8 mouse cellular contexts compared by ENCODE assay signal in genomic region chr6:73367616-73368015, GRCm38 (mm10).
A peak's percentile ranks its signal among the peaks of the same experiment; 100 is the strongest.
DNase-seq lines count a peak whose midpoint lies in the region; ATAC-seq lines count a peak whose summit lies in the region.

No protein-coding gene starts in this region.

- ATAC-seq in hindbrain, embryonic 13.5 days (ENCODE audit: low FRiP score) = peak; percentile 64; the same call in 1 of the 2 replicates
- ATAC-seq in erythroid progenitor cell, adult 5-6 weeks (replicated peaks; ENCODE audit: low FRiP score, poor library complexity, severe bottlenecking) = no peak

- H3K4me3 ChIP-seq in hindbrain, embryonic 13.5 days = no peak overlapping the region

- peak overlapping the region; percentile 34; the same call in 1 of the 2 replicates for H3K4me2 ChIP-seq in hindbrain, embryonic 13.5 days

- H3K9me3 ChIP-seq in hindbrain, embryonic 13.5 days = no peaks in the 10 kb centered on the region

- WGBS in hindbrain, embryonic 13.5 days = 7% methylated on average over 5 of the region's 5 CpGs

- no peak overlapping the region for H3K9ac ChIP-seq in hindbrain, embryonic 13.5 days

- no peaks in the 10 kb centered on the region for H3K27me3 ChIP-seq in hindbrain, embryonic 13.5 days

- peaks cover 10% of the 10 kb centered on the region for H3K4me1 ChIP-seq in hindbrain, embryonic 13.5 days (replicated peaks)

- H3K36me3 ChIP-seq in hindbrain, embryonic 13.5 days = no peaks in the 10 kb centered on the region

- DNase-seq in R1 (ENCODE audit: low read depth, low spot score) = peak; percentile 86
- DNase-seq in cerebellum, adult 9-11 months = peak; percentile 69
- peak; percentile 66 to 92 for DNase-seq in frontal cortex, adult 2 months (ENCODE audit: extremely low spot score in 1 of 2, low spot score in 1 of 2)
- DNase-seq in layer of hippocampus, postnatal 10 days (ENCODE audit: low spot score in 2 of 2) = peak; percentile 78 to 80
- peak; percentile 78 for DNase-seq in lung, postnatal 14 days
- peak; percentile 81 for DNase-seq in retina, postnatal 1 day

- H3K27ac ChIP-seq in hindbrain, embryonic 13.5 days = no peak overlapping the region
